Mouse (Mus musculus) lung, embryonic 15.5 days (tissue): ENCODE measurements around the gene Rnaseh2a. TPM values are rescaled to one million over a fixed set of nuclear protein-coding genes. Genes with fewer than 3 reads are reported as not detected.

Experiments used
- ATAC-seq: fragments of 200-750 bp; cut with Nextera tagmentation; 2 replicates; pipeline ENCODE4 v1.8.0; 2017; ENCODE audit warnings: moderate number of reproducible peaks, borderline replicate concordance; ENCODE audit not compliant: low FRiP score, low TSS enrichment; ENCODE audit errors: extremely low read depth
- H3K27ac ChIP-seq: fragments of 300-500 bp; sonication (generic); 2 replicates; pipeline ENCODE4 v1.5.1; 2015; ENCODE audit warnings: moderate library complexity, mild to moderate bottlenecking, inconsistent platforms
- H3K27me3 ChIP-seq: fragments of 300-500 bp; sonication (generic); 2 replicates; pipeline ENCODE4 v1.6.1; 2015; ENCODE audit warnings: inconsistent platforms
- H3K36me3 ChIP-seq: fragments of 300-500 bp; sonication (generic); 2 replicates; pipeline ENCODE4 v1.6.1; 2015; ENCODE audit warnings: inconsistent platforms
- H3K4me1 ChIP-seq: fragments of 300-500 bp; sonication (generic); 2 replicates; pipeline ENCODE4 v1.6.1; 2015; ENCODE audit warnings: inconsistent platforms
- H3K4me2 ChIP-seq: fragments of 300-500 bp; sonication (generic); 2 replicates; pipeline ENCODE4 v1.6.1; 2015; ENCODE audit warnings: inconsistent platforms, mild to moderate bottlenecking, moderate library complexity
- H3K4me3 ChIP-seq: fragments of 300-500 bp; sonication (generic); 2 replicates; pipeline ENCODE4 v1.5.1; 2015; ENCODE audit warnings: mild to moderate bottlenecking, inconsistent platforms
- H3K9ac ChIP-seq: fragments of 300-500 bp; sonication (generic); 2 replicates; pipeline ENCODE4 v1.6.1; 2015; ENCODE audit warnings: inconsistent platforms
- H3K9me3 ChIP-seq: fragments of 300-500 bp; sonication (generic); 2 replicates; pipeline ENCODE4 v1.6.1; 2016; ENCODE audit warnings: inconsistent platforms
- WGBS: fragments of 180-500 bp; shearing (Covaris S2); methylation state at CpG from one replicate; pipeline ENCODE4 v1.1.7; 2015; 5-methylcytosine and 5-hydroxymethylcytosine counted together
- polyA plus RNA-seq: library from polyadenylated mRNA; unstranded; fragments of >200 nt; fragmentation: Nextera tagmentation; extraction: Ambion mirVana; gene quantifications from 2 replicates; pipeline ENCODE4 v1.2.1, GENCODE M21; 2015

Rnaseh2a gene
- polyA plus RNA-seq, 1 experiment from 2014 or later: 114 TPM

- Histone ChIP-seq H3K27ac (no peak overlapping the region), H3K4me2 (no peak overlapping the region), H3K9me3 (no peaks in the 10 kb centered on the region), H3K4me1 (peaks cover 6% of the 10 kb centered on the region; the same call in 1 of the 2 replicates), H3K4me3 (no peak overlapping the region), H3K36me3 (peaks cover 7% of the 10 kb centered on the region; the same call in 1 of the 2 replicates), H3K27me3 (peaks cover 48% of the 10 kb centered on the region), H3K9ac (no peak overlapping the region)
- WGBS: 7% methylated on average over 18 of the region's 18 CpGs
- ATAC-seq: peak; percentile 13; the same call in 1 of the 2 replicates
Observed at GRCm38 (mm10) chr8:84952612-84953255, 16.8 kb downstream of the Rnaseh2a start.

DNA sequence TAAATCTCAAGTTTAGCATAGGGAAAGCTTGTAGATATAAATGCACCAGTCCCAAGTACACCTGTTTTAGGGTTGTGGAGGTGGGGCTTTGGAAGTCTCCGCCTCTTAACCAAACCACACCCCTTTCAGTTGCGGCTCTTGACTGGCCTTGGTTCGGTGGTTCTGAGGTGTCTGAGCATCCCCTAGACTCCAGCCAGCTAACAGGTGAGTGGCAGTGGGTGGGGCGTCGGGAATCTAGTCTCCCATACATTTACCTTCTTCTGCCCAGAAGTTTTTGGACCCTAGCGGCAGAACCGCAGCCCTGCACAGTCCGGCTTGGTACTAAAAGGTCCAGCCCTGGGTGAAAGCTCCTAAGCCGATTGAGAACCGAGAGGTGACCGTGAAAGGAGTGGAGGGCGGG, 19.8 kb downstream of the Rnaseh2a start:
- no peaks in the 10 kb centered on the region for H3K36me3 ChIP-seq
- no peak overlapping the region for H3K4me2 ChIP-seq
- peaks cover 76% of the 10 kb centered on the region for H3K27me3 ChIP-seq
- H3K4me3 ChIP-seq: no peak overlapping the region
- no peak overlapping the region for H3K27ac ChIP-seq
- H3K4me1 ChIP-seq: peaks cover 27% of the 10 kb centered on the region
- H3K9me3 ChIP-seq: no peaks in the 10 kb centered on the region
- H3K9ac ChIP-seq: no peak overlapping the region
- 19% methylated on average over 12 of the region's 12 CpGs for WGBS
- no peak for ATAC-seq

DNA sequence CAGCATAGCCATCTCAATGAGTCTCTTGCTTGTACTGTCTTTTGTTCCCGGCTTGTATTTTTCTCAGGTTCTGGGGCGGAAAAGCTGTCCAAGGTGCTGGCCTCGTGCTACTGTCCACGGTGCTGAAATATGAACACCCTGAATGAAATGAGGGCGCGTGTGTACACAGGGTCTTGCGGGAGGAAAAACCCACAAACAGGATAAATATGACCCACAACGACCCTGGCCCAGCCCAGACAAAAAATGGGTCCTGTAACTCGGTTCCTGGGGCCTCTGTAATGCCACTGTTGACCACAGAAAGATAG, 22.4 kb downstream of the Rnaseh2a start:
- Histone ChIP-seq H3K4me2 (no peak overlapping the region), H3K36me3 (no peaks in the 10 kb centered on the region), H3K27me3 (peaks cover 86% of the 10 kb centered on the region), H3K9me3 (no peaks in the 10 kb centered on the region), H3K4me1 (peaks cover 22% of the 10 kb centered on the region), H3K4me3 (no peak overlapping the region), H3K27ac (no peak overlapping the region), H3K9ac (no peak overlapping the region)
- no peak for ATAC-seq
- 12% methylated on average over 9 of the region's 9 CpGs for WGBS

DNA sequence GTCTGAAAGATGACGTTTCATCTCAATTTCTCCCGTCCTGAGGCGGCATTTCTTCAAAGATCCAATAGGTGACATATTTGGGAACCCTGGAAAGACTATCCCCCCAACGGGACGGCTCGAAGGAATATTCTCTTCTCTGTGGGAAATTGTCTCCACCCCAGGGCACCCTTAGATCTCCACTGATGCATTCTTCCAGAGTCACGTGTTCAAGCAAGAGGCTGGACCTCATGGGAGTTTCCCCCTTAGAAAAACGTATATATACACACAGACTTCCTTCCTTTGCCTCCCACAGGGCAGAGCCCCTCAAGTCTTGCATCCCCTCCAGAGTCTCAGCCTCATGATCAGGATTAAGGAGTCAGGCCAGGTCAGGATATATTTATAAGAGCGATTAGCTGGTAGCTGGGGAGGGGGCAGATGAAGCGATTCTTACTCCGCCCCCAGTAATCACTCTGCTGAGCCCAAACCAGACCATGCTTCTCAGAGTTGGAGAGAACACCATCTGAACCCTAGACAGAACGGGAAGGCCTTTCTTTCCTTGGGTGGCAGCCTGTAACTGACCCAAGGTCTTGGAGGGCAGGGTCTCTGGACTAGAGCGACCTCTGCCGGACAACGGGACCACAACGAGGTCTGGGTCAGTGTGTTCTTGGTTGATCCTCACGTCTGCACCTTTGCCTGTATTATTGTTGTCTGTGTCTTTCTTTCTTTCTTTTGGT, 22.9 kb downstream of the Rnaseh2a start, which contains the start of gene Rtbdn:
Rtbdn (plus strand) TSS at position 464 of the 713 bp plus-strand sequence.
- peaks cover 86% of the 10 kb centered on the region for H3K27me3 ChIP-seq
- peak within 1 kb of the TSS; percentile 41 for H3K4me3 ChIP-seq
- peak; percentile 45; the same call in 1 of the 2 replicates for ATAC-seq
- WGBS: 10% methylated on average over 17 of the region's 17 CpGs
- peaks cover 22% of the 10 kb centered on the region for H3K4me1 ChIP-seq
- H3K9ac ChIP-seq: no peak within 1 kb of the TSS
- H3K9me3 ChIP-seq: no peaks in the 10 kb centered on the region
- H3K4me2 ChIP-seq: peak within 1 kb of the TSS; percentile 78
- no peaks in the 10 kb centered on the region for H3K36me3 ChIP-seq
- H3K27ac ChIP-seq: no peak within 1 kb of the TSS

GRCm38 (mm10) chr8:84945633-84946527, 23.7 kb downstream of the Rnaseh2a start:
- WGBS: under 1% methylated on average over 49 of the region's 67 CpGs
- ATAC-seq: peak; percentile 35; the same call in 1 of the 2 replicates

GRCm38 (mm10) chr8:84945235-84945632, 24.3 kb downstream of the Rnaseh2a start:
- H3K4me3 ChIP-seq: peak overlapping the region; percentile 41; the same call in 1 of the 2 replicates
- peaks cover 77% of the 10 kb centered on the region for H3K27me3 ChIP-seq
- 5% methylated on average over 11 of the region's 11 CpGs for WGBS

More at GRCm38 (mm10) chr8:84945633-84946527, 23.7 kb downstream of the Rnaseh2a start:
- peaks cover 22% of the 10 kb centered on the region for H3K4me1 ChIP-seq
- no peaks in the 10 kb centered on the region for H3K9me3 ChIP-seq
- peak overlapping the region; percentile 41 for H3K4me3 ChIP-seq
- peak overlapping the region; percentile 78 for H3K4me2 ChIP-seq
- H3K36me3 ChIP-seq: no peaks in the 10 kb centered on the region
- H3K27ac ChIP-seq: no peak overlapping the region
- H3K9ac ChIP-seq: no peak overlapping the region
- peaks cover 82% of the 10 kb centered on the region for H3K27me3 ChIP-seq

GRCm38 (mm10) chr8:84944478-84945160, 24.9 kb downstream of the Rnaseh2a start:
- H3K36me3 ChIP-seq: no peaks in the 10 kb centered on the region
- no peaks in the 10 kb centered on the region for H3K9me3 ChIP-seq
- H3K4me2 ChIP-seq: 0 out of 2 replicates have a peak overlapping the region, but pooled peaks have one; percentile 7
- H3K27ac ChIP-seq: no peak overlapping the region
- 3% methylated on average over 26 of the region's 26 CpGs for WGBS
- H3K9ac ChIP-seq: no peak overlapping the region
- H3K4me3 ChIP-seq: no peak overlapping the region; the same call in 1 of the 2 replicates
- H3K27me3 ChIP-seq: peaks cover 71% of the 10 kb centered on the region
- no peak for ATAC-seq
- peaks cover 22% of the 10 kb centered on the region for H3K4me1 ChIP-seq

More at GRCm38 (mm10) chr8:84945235-84945632, 24.3 kb downstream of the Rnaseh2a start:
- Histone ChIP-seq H3K4me1 (peaks cover 22% of the 10 kb centered on the region), H3K9ac (no peak overlapping the region), H3K4me2 (peak overlapping the region; percentile 78), H3K27ac (no peak overlapping the region), H3K9me3 (no peaks in the 10 kb centered on the region), H3K36me3 (no peaks in the 10 kb centered on the region)
- ATAC-seq: no peak

DNA sequence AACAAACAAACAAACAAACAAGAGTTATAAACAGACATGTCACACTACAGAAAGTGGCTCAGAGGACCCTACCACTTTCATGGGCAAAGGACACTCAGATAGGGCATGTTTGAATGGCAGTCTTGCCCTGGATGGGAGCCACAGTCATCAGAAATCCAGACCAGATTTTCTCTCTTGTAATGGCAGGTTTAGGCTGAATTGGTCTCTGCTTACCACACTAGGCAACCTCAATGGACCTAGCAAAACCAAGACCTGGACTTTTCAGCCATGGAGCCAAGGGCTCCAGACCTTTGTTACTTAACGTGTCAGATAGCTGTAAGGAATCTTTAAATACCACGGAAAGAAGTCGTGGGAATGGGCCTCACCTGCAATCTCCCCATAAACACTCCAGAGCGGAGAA, 25.9 kb downstream of the Rnaseh2a start:
- H3K9me3 ChIP-seq: no peaks in the 10 kb centered on the region
- no peak overlapping the region for H3K4me3 ChIP-seq
- H3K4me1 ChIP-seq: peaks cover 22% of the 10 kb centered on the region
- H3K27ac ChIP-seq: no peak overlapping the region
- no peak overlapping the region for H3K4me2 ChIP-seq
- ATAC-seq: no peak
- WGBS: 20% methylated on average over 4 of the region's 4 CpGs
- H3K27me3 ChIP-seq: peaks cover 76% of the 10 kb centered on the region
- no peak overlapping the region for H3K9ac ChIP-seq
- no peaks in the 10 kb centered on the region for H3K36me3 ChIP-seq

- Histone ChIP-seq H3K9ac (no peak overlapping the region), H3K36me3 (no peaks in the 10 kb centered on the region), H3K9me3 (no peaks in the 10 kb centered on the region), H3K27me3 (peaks cover 74% of the 10 kb centered on the region), H3K4me3 (no peak overlapping the region), H3K27ac (no peak overlapping the region), H3K4me1 (peaks cover 12% of the 10 kb centered on the region), H3K4me2 (peak overlapping the region; percentile 64)
- WGBS: 56% methylated on average over 13 of the region's 13 CpGs
- no peak for ATAC-seq
Observed at GRCm38 (mm10) chr8:84937620-84938485, 31.7 kb downstream of the Rnaseh2a start.

- Histone ChIP-seq H3K36me3 (no peaks in the 10 kb centered on the region), H3K4me3 (peak within 1 kb of the TSS; percentile 32), H3K4me1 (peaks cover 12% of the 10 kb centered on the region), H3K27me3 (peaks cover 75% of the 10 kb centered on the region), H3K9ac (no peak within 1 kb of the TSS), H3K4me2 (peak within 1 kb of the TSS; percentile 64), H3K27ac (no peak within 1 kb of the TSS), H3K9me3 (no peaks in the 10 kb centered on the region)
- ATAC-seq: no peak; the same call in 1 of the 2 replicates
- under 1% methylated on average over 47 of the region's 50 CpGs for WGBS
Observed at GRCm38 (mm10) chr8:84936962-84937546, 32.5 kb downstream of the Rnaseh2a start, which contains the start of gene Mast1. Gene Mast1 (minus strand): TSS chr8:84937359.
